Mouse (Mus musculus): ENCODE measurements around the gene Zfp366. TPM values are rescaled to one million over a fixed set of nuclear protein-coding genes. Genes with fewer than 3 reads are reported as not detected.

The Zfp366 gene
- polyA plus RNA-seq, 1 experiment: 1.1 TPM

DNA sequence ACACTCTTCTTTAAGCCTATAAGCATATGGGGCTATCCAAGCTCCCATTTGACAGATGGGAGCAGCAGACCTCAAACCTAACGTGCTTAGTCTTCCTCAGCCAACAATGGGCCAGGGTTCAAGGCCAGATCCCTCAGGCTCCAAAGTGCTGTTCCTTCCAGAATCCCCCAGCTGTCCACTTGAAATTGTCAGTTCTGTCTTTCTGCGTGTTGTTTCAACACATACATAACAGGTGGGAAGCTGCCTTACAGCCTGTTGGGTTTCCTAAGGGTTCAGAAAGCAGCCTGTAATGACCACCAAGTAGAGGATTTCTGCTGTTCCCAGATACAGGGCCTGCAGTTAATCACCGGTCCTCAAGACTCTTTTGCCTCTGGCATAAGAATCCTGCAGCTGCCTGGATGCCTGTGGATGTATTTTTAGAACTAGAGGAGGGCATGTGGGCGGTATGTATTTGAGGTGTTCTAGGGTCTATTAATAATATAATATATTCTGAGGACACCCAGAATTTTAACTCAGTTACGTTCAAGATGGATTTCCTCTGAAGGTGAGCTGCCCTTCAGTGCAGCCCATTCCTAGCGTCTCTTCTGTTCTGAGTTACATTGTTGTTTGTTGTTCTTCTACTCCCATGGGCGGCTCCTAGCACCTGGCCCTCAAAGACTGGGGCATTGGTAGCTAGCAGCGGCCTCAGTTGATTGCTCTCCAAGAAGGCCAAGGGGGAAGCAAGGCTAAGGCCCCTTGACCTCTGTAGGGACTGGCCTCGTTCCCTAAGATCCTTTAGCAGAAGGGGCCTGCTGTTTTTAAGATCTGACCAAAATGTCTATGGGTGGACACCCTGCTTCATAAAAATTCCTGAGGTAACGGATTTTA lies 41.0 kb downstream of the Zfp366 start:
- Histone ChIP-seq H3K4me3 (replicated peaks; ENCODE audit: control insufficient read depth, low read depth, low read length) (no peak overlapping the region), H3K4me1 (ENCODE audit: control insufficient read depth, insufficient read depth, low read length) (no peaks in the 10 kb centered on the region), H3K27ac (ENCODE audit: control insufficient read depth, insufficient read depth, low read depth, low read length, poor library complexity) (no peak overlapping the region)
- WGBS: 75% methylated on average over 10 of the region's 10 CpGs
- TF ChIP-seq CTCF (IDR thresholded peaks at IDR 0.05; ENCODE audit: control insufficient read depth, insufficient read depth, low read length) (no peak), POLR2A (IDR thresholded peaks at IDR 0.05; ENCODE audit: borderline replicate concordance, control insufficient read depth, low read depth, low read length) (no peak)

DNA sequence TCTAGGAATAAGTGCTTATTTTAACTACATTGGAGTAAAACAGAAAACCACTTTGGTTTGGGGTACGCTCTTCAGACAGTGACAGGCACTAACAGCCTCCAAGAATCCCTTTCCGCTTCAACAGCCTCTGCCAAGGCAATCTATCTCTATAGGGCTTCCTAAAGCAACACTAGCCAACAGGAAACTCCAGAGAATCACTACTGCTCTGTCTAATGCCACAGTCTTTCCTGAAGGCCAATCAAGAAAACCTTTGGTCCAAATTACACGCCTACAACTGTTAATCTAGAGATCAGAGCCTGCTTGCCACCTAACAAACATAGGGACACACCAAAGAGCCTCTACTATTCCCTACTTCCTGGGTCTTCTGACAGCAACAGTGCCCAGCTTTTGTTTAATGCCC lies 42.2 kb downstream of the Zfp366 start:
- TF ChIP-seq CTCF (IDR thresholded peaks at IDR 0.05; ENCODE audit: control insufficient read depth, insufficient read depth, low read length): no peak
- Histone ChIP-seq H3K4me1 (ENCODE audit: control insufficient read depth, insufficient read depth, low read length) (no peaks in the 10 kb centered on the region), H3K4me3 (replicated peaks; ENCODE audit: control insufficient read depth, low read depth, low read length) (no peak overlapping the region), H3K27ac (ENCODE audit: control insufficient read depth, insufficient read depth, low read depth, low read length, poor library complexity) (no peak overlapping the region)
- WGBS: 73% methylated on average over 3 of the region's 3 CpGs

DNA sequence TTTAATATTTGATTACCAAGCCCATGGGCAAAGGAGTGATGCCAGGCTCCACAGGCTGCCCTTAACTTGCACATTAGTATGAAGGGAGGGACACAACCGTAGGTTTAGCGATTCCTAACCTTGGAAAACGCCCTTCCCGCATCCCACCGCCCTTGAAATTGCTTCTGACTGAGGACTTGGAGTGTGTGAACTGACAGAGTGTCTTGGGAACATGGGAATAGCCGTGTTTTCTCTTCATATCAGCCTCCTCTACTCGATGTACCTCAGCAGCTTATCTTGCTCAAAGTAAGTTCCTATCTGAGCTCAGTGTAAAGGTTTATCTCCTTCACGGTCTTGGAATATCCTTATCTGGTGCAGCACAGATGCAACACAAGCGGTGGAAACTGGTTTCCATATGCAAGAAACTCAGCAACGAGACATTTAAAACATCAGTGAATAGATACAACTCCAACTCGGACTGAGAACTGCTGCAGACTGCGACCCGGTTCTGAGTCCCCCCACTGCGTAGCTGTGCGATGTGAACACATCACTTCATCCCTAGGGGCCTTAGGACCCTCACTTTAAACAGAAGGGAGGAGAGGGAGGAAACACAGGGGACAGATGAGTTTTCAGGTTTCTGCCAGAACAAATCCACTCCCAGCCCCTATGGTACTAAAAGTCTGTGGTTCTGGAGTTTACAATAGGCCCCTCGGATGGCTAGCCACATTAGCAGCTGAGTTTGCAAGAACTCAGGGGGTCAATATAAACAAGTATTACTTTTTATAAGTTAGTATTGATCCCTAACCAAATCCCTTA lies 43.0 kb downstream of the Zfp366 start:
- TF ChIP-seq CTCF (IDR thresholded peaks at IDR 0.05; ENCODE audit: control insufficient read depth, insufficient read depth, low read length) (no peak), POLR2A (IDR thresholded peaks at IDR 0.05; ENCODE audit: borderline replicate concordance, control insufficient read depth, low read depth, low read length) (no peak)
- no peak overlapping the region for H3K27ac ChIP-seq (ENCODE audit: control insufficient read depth, insufficient read depth, low read depth, low read length, poor library complexity)
- 71% methylated on average over 16 of the region's 16 CpGs for WGBS
- no peak overlapping the region for H3K4me3 ChIP-seq (replicated peaks; ENCODE audit: control insufficient read depth, low read depth, low read length)
- no peaks in the 10 kb centered on the region for H3K4me1 ChIP-seq (ENCODE audit: control insufficient read depth, insufficient read depth, low read length)

DNA sequence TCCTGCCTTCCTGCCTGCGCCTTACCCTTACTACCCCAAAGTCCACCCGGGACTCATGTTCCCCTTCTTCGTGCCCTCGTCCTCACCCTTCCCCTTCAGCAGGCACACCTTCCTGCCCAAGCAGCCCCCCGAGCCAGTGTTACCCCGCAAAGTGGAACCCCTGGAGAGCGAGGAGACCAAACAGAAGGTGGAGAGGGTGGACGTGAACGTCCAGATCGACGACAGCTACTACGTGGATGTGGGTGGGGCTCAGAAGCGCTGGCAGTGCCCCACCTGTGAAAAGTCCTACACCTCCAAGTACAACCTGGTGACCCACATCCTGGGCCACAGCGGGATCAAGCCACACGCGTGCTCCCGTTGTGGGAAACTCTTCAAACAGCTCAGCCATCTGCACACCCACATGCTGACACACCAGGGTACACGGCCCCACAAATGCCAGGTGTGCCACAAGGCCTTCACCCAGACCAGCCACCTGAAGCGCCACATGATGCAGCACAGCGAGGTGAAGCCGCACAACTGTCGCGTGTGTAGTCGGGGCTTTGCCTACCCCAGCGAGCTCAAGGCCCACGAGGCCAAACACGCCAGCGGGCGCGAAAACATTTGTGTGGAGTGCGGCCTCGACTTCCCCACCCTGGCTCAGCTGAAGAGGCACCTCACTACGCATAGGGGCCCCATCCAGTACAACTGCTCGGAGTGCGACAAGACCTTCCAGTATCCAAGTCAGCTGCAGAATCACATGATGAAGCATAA lies 44.4 kb downstream of the Zfp366 start:
- H3K4me1 ChIP-seq (ENCODE audit: control insufficient read depth, insufficient read depth, low read length): no peaks in the 10 kb centered on the region
- TF ChIP-seq POLR2A (IDR thresholded peaks at IDR 0.05; ENCODE audit: borderline replicate concordance, control insufficient read depth, low read depth, low read length) (no peak), CTCF (IDR thresholded peaks at IDR 0.05; ENCODE audit: control insufficient read depth, insufficient read depth, low read length) (no peak)

DNA sequence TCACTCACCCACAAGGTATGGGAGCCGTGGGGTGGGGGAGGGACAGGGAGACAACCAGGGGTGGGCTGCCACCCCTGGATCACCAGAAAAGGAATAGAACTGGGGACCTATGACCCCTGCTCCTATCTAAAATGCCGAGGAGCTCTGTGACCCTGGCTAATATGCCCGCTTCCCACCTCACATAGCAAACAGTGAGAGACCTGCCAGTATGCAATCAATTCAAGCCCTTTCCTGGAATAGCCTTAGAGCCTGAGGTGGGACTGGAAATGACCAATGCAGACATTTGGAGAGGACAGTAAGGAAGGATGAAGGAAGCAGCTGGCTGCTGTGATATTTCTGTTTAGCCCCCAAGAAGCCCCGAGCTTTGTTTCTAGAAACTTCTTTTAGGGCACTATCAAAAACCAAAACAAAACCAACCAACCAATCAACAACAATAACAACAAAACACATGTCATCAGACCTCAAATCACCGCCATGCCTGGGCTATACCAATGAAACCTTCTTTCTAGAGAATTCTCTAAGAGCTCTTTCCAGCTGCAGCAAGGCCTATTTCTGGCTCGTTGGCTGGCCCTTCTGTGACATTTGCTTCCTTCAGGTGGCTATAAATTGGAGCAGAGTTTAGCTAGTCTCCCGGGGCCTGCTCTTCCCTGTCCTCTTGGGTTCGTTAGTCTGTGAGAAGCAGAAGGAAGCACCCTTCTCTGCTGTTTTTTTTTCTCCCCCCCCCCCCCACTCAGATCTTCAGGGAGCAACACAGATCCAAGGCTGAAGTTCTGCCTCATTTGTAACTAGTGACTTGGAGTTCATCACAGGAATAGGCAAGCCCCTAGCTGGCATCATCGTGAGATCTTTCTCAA lies 45.2 kb downstream of the Zfp366 start:
- TF ChIP-seq CTCF (IDR thresholded peaks at IDR 0.05; ENCODE audit: control insufficient read depth, insufficient read depth, low read length) (no peak), POLR2A (IDR thresholded peaks at IDR 0.05; ENCODE audit: borderline replicate concordance, control insufficient read depth, low read depth, low read length) (no peak)
- Histone ChIP-seq H3K27ac (ENCODE audit: control insufficient read depth, insufficient read depth, low read depth, low read length, poor library complexity) (no peak overlapping the region), H3K4me3 (replicated peaks; ENCODE audit: control insufficient read depth, low read depth, low read length) (no peak overlapping the region), H3K4me1 (ENCODE audit: control insufficient read depth, insufficient read depth, low read length) (no peaks in the 10 kb centered on the region)
- WGBS: 57% methylated on average over 9 of the region's 9 CpGs

More for the DNA sequence above, 44.4 kb downstream of the Zfp366 start:
- WGBS: 89% methylated on average over 35 of the region's 35 CpGs
- Histone ChIP-seq H3K27ac (ENCODE audit: control insufficient read depth, insufficient read depth, low read depth, low read length, poor library complexity) (no peak overlapping the region), H3K4me3 (replicated peaks; ENCODE audit: control insufficient read depth, low read depth, low read length) (no peak overlapping the region)

DNA sequence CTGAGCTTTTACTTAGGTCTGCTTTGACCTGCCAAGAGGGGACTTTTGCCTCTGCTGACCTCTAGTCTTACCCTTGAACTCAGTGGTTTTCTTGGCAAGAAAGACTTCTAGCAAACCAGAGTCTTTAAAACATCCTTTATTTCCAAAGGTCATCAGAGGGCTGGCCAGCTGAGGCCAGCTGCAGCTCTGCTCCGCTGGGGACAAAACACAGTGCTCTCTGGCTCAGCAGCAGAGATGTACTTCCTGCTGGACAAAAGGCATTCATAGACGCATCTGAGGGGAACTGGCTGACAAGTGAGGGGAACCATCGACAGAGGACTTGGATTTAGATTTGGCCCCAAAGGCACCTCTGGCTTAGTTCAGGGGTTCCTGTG lies 45.9 kb downstream of the Zfp366 start:
- TF ChIP-seq CTCF (IDR thresholded peaks at IDR 0.05; ENCODE audit: control insufficient read depth, insufficient read depth, low read length) (no peak), POLR2A (IDR thresholded peaks at IDR 0.05; ENCODE audit: borderline replicate concordance, control insufficient read depth, low read depth, low read length) (no peak)
- WGBS: 48% methylated on average over 3 of the region's 3 CpGs
- H3K4me1 ChIP-seq (ENCODE audit: control insufficient read depth, insufficient read depth, low read length): no peaks in the 10 kb centered on the region
- no peak overlapping the region for H3K4me3 ChIP-seq (replicated peaks; ENCODE audit: control insufficient read depth, low read depth, low read length)
- no peak overlapping the region for H3K27ac ChIP-seq (ENCODE audit: control insufficient read depth, insufficient read depth, low read depth, low read length, poor library complexity)

DNA sequence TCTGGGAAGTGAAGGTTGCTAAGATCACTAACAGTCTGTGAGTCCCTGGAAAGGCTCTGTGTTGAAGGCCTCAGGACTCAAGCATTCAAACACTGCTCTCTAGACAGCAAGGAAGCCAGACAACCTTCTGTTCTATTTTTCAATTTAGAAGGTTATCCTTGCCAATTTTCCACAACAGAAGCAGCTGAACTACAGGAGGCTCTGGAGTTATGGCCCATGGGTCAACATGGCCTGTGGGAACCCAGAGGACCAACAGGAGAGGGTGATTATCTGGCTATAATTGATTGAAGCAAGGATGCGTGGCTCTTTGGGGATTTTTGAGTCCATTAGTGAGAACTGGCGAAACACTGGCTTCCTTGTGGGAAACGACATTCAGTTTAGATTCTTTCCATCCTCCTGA lies 48.7 kb downstream of the Zfp366 start:
- Histone ChIP-seq H3K27ac (ENCODE audit: control insufficient read depth, insufficient read depth, low read depth, low read length, poor library complexity) (no peak overlapping the region), H3K4me1 (ENCODE audit: control insufficient read depth, insufficient read depth, low read length) (no peaks in the 10 kb centered on the region), H3K4me3 (replicated peaks; ENCODE audit: control insufficient read depth, low read depth, low read length) (no peak overlapping the region)
- whole genome bisulfite sequencing: 85% methylated on average over 3 of the region's 3 CpGs
- TF ChIP-seq CTCF (IDR thresholded peaks at IDR 0.05; ENCODE audit: control insufficient read depth, insufficient read depth, low read length): no peak

Measured in bone marrow, adult 2 months (tissue).